Mouse (Mus musculus): Measurements from ENCODE around the gene Pdlim5.

Pdlim5 gene

DNA sequence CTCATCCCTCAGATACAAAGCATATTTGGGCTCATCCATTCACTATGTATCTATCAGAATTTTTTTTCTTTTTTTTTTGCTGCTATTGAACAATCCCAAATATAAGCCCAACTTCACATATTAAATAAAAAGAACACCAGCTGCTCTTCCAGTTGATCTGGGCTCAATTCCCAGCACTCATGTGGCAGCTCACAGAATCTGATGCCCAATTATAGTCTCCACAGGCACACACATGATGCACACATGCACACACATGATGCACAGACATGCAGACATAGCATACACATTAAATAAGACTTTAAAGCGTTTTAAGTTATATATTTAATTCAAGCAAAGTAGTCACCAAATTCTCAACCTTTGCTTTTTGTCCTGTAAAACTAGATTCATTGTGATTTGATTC, 62.0 kb downstream of the Pdlim5 start:
- peak; percentile 54 for DNase-seq

- no peak for DNase-seq
These were observed 62.8 kb downstream of the Pdlim5 start for GRCm38 (mm10) chr3:142332716-142333115.

- DNase-seq = no peak
These were observed 63.5 kb downstream of the Pdlim5 start for GRCm38 (mm10) chr3:142331872-142332554.

GRCm38 (mm10) chr3:142330425-142330824, 65.1 kb downstream of the Pdlim5 start:
- no peak for DNase-seq

GRCm38 (mm10) chr3:142323592-142323991, 71.9 kb downstream of the Pdlim5 start:
- no peak for DNase-seq

DNA sequence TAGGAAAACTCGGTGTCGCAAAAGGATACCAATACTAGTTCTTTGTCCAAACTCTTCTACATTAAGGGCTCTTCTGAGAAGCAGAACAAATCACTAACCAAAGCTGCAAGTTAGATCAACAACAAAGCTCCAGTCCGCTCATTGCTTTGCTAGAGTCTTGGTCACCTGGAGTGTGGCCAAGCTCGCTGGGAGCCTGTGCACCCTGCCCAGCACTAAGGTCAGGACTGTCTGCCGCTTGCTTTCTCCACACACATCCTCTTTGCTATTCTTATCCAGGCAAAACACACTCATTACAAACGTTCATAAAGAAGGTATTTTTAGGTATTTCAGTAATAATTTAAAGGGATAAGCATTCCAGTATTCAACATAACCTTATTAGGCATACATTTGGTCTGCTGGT, 73.6 kb downstream of the Pdlim5 start:
- peak; percentile 31 for DNase-seq

GRCm38 (mm10) chr3:142318147-142318546, 77.3 kb downstream of the Pdlim5 start:
- peak; percentile 74 for DNase-seq

DNA sequence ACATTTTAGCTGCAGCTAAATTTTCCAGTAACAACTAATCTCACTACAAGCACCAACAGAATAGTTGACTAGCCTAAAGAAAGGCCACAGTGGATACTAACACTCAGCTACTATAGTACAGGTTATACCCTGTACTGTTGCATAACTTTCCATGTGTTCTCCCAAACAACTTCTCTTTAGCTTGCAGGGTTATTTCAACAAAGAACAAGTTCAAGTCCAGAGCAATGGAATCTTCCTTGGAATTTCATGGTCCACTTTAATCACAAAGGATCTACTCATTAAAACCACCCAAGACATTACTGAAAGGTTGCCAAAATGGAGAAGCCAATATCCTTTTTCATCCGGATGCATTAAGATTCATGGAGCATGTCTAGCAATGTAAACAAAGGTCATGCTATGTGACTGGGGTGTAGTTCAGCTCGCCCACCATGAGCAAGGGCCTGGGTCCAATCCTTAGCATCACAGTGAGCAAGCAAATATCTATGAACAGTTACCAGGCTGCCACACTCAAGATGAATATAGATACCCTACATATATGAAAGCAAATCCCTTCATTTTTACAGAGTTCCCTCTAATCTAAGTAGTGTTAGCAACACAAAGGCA, 79.3 kb downstream of the Pdlim5 start:
- DNase-seq = no peak

GRCm38 (mm10) chr3:142311075-142311474, 84.4 kb downstream of the Pdlim5 start:
- DNase-seq = peak; percentile 19

- peak; percentile 28 for DNase-seq
These were observed 85.0 kb downstream of the Pdlim5 start for GRCm38 (mm10) chr3:142310446-142310845.

GRCm38 (mm10) chr3:142295287-142295676, 100.2 kb downstream of the Pdlim5 start:
- no peak for DNase-seq

DNA sequence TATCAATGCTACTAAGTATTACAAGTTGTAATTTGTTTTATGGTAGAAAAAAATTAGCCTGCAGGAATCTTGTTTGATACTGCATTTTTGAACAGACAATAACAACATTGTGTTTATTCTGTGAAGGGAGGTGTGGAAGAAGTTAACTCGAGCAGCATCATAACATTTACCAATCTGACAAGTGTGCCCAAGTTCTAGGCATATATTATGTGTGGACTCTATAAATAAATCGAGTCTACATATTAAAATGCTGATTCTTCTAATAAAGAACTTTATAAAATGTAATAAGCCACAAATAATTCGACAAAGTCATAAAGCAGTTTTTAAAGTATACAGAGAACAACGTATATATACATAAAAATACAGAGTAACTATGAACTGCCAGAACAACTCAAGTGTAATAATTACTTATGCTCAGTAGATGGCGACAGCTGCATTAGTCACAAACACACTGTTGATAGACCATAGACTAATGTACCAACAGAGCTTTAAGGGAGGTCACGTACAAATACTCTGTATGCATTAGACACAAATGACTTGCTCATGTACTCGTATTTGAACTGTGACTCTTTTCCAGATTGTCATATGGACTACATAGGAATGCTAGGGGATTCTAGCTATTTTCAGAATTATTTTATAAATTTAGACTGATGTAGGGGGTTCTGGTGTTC, 100.7 kb downstream of the Pdlim5 start:
- DNase-seq = peak; percentile 19

DNA sequence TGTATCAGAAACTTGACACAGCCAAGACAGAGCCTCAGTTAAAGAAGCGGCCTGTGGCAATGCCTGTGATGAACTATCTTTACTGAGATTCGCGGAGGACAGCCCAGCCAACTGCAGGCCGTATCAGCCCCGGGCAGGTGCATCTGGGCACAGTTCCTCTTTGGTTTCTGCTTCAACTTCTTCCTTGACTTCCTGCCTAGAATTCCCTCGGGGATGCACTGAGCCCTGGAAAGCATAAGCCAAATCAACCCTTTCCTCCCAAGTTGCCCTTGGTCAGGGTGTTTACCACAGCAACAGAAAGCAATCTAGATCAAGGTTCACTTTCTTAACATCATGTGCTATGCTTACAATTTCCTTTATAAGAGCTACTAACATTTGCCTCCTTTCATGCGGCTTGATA, 101.9 kb downstream of the Pdlim5 start:
- no peak for DNase-seq

DNA sequence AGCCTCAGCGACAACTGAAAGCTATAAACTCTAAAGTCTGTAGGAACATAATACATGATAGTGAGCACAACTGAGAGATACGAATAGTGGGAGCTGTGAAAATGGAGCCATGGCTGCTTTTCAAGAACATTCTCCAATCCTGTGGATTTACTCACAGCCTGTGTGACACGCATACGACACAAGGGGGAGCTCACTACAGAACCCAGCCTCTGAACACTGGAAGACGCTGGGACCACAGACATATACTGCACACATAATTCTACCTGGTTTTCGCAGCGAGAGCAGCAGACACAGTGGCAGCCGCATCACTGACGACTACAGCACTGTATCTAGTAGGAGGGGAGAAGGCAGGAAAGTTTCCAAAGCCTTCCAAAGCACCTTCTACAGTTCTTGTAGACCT, 112.8 kb downstream of the Pdlim5 start:
- peak; percentile 61 for DNase-seq

DNA sequence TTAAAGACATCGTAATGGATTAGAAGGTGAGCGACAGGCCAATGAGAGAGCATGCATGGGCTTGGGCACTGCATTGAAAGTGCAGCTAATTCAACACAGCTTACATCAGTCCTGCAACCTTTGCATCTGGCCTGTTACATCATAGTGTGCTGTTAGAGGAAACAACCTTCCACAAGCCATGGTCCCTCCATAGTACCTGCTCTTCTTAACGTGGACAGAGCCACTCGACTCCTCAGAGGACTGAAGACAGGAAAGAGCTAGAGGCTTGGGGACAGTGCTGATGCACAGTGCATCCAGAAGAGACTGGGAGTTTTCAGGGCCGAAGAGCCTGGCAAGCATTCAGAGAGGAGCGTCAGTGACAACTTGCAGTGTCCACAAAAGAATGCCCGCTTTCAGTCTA, 113.8 kb downstream of the Pdlim5 start:
- DNase-seq = no peak

GRCm38 (mm10) chr3:142281093-142281445, 114.4 kb downstream of the Pdlim5 start:
- no peak for DNase-seq

DNA sequence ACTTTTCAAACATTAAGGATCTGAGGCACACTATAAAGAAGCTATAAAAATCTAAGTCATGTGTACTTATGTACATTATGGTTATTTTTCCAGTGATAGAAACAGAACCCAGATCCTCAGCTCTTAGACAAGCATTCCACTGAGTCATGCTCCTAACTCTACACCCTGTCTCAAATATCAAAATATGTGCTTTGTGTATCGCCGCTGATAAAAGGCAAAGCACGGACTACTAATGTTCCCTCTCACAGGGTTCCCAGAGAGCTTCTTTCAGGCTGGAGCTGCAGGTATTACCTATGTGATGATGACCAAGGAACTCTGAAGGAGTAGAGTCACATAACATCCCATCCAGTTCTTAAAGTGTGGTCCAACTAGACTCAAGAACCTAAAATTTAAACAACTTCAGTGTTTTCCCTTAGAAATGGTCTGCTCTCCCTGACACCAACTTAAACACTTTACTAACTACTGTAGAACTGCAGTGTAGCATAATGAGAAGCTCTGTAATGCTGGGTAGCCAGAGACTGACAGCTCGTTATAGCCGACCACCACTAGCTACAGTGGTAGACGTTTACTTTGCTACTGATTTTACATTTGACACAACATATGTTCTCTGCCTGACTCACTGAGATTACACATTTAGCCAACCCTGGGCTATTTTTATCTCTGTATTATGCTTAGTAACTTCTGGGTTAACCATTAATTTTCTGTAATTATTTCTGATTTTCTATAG, 115.0 kb downstream of the Pdlim5 start:
- DNase-seq = no peak

DNA sequence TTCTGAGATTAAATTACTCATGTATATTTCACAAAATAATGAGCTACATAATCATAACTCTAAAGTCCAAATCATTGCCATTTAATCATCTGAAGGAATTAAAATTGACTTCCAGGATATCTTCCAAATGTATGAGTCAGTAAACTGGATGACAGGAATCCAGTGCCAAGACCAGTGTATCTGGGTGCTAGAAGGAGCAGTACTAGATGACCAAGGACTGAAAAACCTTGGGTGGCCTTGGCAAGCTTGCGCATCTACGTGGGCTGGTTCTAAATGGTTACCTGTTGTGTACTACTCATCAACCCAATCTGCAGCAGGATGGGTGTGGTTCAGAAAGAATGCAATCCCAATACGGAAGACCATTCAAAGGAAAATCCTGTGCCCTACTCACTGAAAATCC, 116.5 kb downstream of the Pdlim5 start:
- DNase-seq = no peak

- DNase-seq = no peak
These were observed 119.0 kb downstream of the Pdlim5 start for GRCm38 (mm10) chr3:142276506-142276905.

GRCm38 (mm10) chr3:142274993-142275392, 120.5 kb downstream of the Pdlim5 start:
- no peak for DNase-seq

DNA sequence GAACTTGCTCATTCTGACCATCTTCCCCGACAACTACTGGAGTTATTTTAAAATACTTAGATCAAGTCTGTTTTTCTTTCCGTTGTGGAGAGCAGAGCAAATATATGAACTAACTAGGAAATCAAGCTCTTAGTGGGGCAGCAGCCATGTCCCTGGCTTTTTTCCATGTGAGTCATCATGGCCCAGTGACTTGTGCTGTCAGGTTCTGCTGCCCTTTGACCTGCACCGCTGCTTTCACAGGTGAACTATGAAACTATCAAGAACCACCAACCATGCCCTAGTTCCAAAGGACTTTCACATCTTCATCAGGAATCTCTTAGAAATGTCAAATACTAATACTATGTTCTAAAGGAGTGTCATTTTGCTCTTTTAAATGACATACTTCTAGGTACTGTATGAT, 121.0 kb downstream of the Pdlim5 start:
- DNase-seq = no peak

DNA sequence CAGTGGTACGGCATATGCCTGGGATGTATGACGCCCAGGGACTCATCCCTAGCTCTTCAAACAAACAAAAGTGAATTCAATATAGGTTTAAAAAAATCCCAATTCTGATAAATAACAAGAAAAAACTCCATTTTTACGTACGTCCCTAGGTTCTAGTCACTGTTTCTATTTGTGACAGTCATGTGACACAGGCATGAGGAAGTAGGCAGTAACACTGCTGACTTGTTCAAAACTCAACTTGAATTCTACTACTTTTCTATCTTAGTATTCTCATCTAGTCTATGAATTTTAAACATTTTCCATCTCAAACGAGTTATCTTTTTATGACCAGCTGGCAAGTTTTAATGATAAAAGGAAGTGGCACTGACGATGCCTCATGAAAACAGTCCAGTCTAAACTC, 122.2 kb downstream of the Pdlim5 start:
- DNase-seq = no peak

DNA sequence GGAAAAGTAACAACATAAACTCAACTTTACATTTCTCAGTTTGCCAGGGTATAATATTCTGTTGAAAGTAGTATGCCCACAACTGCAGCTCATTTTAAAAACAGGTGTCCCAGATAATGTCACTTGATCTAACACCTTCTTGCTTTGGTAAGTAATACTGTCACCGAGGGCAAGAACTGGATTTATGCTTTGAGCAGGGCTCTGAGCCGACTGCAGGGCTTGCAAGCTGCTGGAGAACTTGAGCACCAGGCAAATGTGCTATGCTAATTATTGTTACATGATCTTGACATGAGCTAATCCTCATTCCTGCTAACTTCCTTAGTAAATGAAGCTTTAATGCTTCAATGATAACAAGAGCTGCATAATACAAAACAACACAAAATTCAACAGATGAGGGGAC, 139.1 kb downstream of the Pdlim5 start:
- DNase-seq = no peak

DNA sequence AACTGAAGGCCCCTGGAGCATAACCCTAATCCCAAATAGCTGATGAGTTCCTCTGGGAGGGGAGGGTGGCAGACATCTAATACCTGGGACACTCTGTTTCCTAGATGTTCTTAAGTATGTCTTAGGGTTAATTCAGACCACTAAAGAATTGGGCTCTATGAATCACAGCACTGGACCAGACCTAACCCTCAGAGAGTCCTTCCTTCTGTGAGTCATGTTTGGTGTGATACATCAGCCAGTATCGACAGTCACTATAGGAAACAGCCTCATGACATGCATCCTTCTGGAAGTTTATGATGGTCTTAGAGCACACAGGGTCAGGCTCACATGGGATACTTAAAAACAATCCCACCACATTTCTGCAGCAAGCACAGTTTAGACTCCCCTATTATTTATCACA, 143.4 kb downstream of the Pdlim5 start:
- no peak for DNase-seq

Data from layer of hippocampus, adult 9-11 months (tissue).